Mouse (Mus musculus): ENCODE results near the gene Kcnk10. TPM values are rescaled to one million over a fixed set of nuclear protein-coding genes. Genes with fewer than 3 reads are reported as not detected.
A peak's percentile ranks its signal among the peaks of the same experiment; 100 is the strongest.
"Not testable (repeated sequence)": the region's sequence is repeated elsewhere in the genome, so short reads cannot be mapped to it uniquely, and the experiment has no call there.

The Kcnk10 gene
- 0.32 and 1.5 TPM in 2 replicates for polyA plus RNA-seq (2012; rRNA removed)

DNA sequence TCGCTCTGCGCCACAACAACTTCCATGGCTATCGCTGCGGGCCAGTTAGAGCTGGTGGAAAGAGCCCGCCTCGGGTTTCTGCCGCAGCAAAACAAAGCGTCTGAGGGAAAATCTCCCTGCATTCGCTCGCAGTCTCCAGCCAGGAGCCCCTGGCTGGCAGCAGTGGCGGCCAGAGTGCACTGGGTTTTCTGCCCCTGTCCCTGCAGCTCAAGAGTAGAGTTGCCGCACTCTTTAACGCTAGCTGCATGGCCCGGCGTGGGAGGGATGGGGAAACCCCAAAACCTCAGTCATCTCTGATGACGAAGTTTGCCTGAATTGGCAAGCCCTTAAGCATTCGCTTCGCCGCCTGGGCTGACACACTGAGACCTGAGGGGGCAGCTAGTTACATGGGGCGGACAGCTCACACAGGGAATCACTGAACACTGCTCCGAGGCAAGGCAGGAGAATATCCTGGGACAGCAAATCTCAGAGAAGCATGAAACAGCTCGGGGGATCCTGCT is at the start of gene Kcnk10:
TSS of gene Kcnk10 (minus strand) at position 450 of the 500 bp plus-strand sequence.
- H3K36me3 ChIP-seq (ENCODE audit: control insufficient read depth, insufficient read depth, low read length): no peaks in the 10 kb centered on the region
- no peak within 1 kb of the TSS for H3K27ac ChIP-seq (ENCODE audit: insufficient read depth, low read depth, low read length)
- no peaks in the 10 kb centered on the region for H3K4me1 ChIP-seq (ENCODE audit: control insufficient read depth, insufficient read depth, insufficient read length, low read length)
- H3K4me3 ChIP-seq (ENCODE audit: low read depth, low read length): no peak within 1 kb of the TSS
- TF ChIP-seq CTCF (IDR thresholded peaks at IDR 0.05; ENCODE audit: extremely low read depth, insufficient read length, insufficient replicate concordance, low read depth, low read length) (no peak), POLR2A (IDR thresholded peaks at IDR 0.05; ENCODE audit: low read depth, low read length) (no peak)
- H3K27me3 ChIP-seq (ENCODE audit: control insufficient read depth, insufficient read depth, low read length): peaks cover 35% of the 10 kb centered on the region; the same call in 1 of the 2 replicates
- WGBS: 6% methylated on average over 22 of the region's 22 CpGs

GRCm38 (mm10) chr12:98627392-98628259 is 49.5 kb upstream of the Kcnk10 start, which contains the start of gene Spata7:
TSS of gene Spata7 (plus strand) at chr12:98628157.
- 0 out of 2 replicates have a peak, but pooled peaks cover 2% of the 10 kb centered on the region for H3K36me3 ChIP-seq (ENCODE audit: control insufficient read depth, insufficient read depth, low read length)
- no peaks in the 10 kb centered on the region for H3K4me1 ChIP-seq (ENCODE audit: control insufficient read depth, insufficient read depth, insufficient read length, low read length)
- WGBS: 1% methylated on average over 32 of the region's 32 CpGs
- H3K4me3 ChIP-seq (ENCODE audit: low read depth, low read length): peak within 1 kb of the TSS; percentile 98
- H3K27ac ChIP-seq (ENCODE audit: insufficient read depth, low read depth, low read length): no peak within 1 kb of the TSS
- H3K27me3 ChIP-seq (ENCODE audit: control insufficient read depth, insufficient read depth, low read length): no peaks in the 10 kb centered on the region; the same call in 1 of the 2 replicates
- TF ChIP-seq POLR2A (IDR thresholded peaks at IDR 0.05; ENCODE audit: low read depth, low read length) (no peak), CTCF (IDR thresholded peaks at IDR 0.05; ENCODE audit: extremely low read depth, insufficient read length, insufficient replicate concordance, low read depth, low read length) (no peak)

DNA sequence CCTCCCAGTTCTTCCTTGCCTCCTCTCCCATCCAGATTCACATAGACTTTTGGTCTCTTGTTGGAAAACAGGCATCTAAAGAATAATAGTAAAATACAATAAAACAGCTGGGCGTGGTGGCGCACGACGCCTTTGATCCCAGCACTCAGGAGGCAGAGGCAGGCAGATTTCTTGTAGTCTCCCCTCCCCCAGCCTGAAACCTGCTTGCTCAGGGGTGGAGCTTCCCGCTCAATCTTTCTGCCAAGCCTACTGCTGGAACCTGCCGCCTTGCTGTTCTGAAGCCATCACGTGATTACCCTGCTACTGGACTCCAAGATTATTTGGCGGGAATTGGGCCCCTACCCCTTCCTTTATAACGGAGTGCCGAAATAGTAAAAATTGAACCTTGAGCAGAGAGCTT is 45.2 kb upstream of the Kcnk10 start:
- H3K27ac ChIP-seq (ENCODE audit: insufficient read depth, low read depth, low read length); H3K4me1 ChIP-seq (ENCODE audit: control insufficient read depth, insufficient read depth, insufficient read length, low read length); H3K36me3 ChIP-seq (ENCODE audit: control insufficient read depth, insufficient read depth, low read length); H3K4me3 ChIP-seq (ENCODE audit: low read depth, low read length); H3K27me3 ChIP-seq (ENCODE audit: control insufficient read depth, insufficient read depth, low read length): not testable (repeated sequence)
- 82% methylated on average over 10 of the region's 10 CpGs for WGBS

GRCm38 (mm10) chr12:98620922-98621321 is 42.8 kb upstream of the Kcnk10 start:
- H3K27me3 ChIP-seq (ENCODE audit: control insufficient read depth, insufficient read depth, low read length); H3K36me3 ChIP-seq (ENCODE audit: control insufficient read depth, insufficient read depth, low read length); H3K4me1 ChIP-seq (ENCODE audit: control insufficient read depth, insufficient read depth, insufficient read length, low read length); H3K4me3 ChIP-seq (ENCODE audit: low read depth, low read length); H3K27ac ChIP-seq (ENCODE audit: insufficient read depth, low read depth, low read length): not testable (repeated sequence)
- WGBS: 32% methylated on average over 6 of the region's 6 CpGs

- no peak for TF ChIP-seq CTCF (IDR thresholded peaks at IDR 0.05; ENCODE audit: extremely low read depth, insufficient read length, insufficient replicate concordance, low read depth, low read length)
- no peak for TF ChIP-seq POLR2A (IDR thresholded peaks at IDR 0.05; ENCODE audit: low read depth, low read length)
- H3K4me1 ChIP-seq (ENCODE audit: control insufficient read depth, insufficient read depth, insufficient read length, low read length): no peaks in the 10 kb centered on the region
- no peak overlapping the region for H3K4me3 ChIP-seq (ENCODE audit: low read depth, low read length)
- no peaks in the 10 kb centered on the region for H3K27me3 ChIP-seq (ENCODE audit: control insufficient read depth, insufficient read depth, low read length)
- no peaks in the 10 kb centered on the region for H3K36me3 ChIP-seq (ENCODE audit: control insufficient read depth, insufficient read depth, low read length)
- WGBS: 25% methylated on average over 2 of the region's 2 CpGs
- no peak overlapping the region for H3K27ac ChIP-seq (ENCODE audit: insufficient read depth, low read depth, low read length)
Observed at GRCm38 (mm10) chr12:98619496-98619895, 41.4 kb upstream of the Kcnk10 start.

DNA sequence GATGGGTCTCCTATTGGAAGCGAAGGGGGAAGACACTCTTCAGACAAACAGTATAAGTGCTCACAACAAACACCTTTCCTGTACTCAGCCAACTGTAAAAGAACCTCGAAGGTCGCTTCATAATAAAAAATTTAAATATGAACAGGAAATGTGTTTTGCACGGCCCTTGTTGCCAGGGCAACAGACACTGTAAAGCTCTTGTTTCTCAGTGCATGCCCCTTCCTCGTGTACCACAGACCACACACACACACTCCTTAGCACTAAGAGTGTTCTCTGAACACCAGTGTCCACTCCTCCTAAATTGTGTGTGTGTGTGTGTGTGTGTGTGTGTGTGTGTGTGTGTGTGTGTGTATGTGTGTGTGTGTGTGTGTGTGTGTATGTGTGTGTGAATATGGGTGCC is 37.6 kb upstream of the Kcnk10 start:
- Histone ChIP-seq H3K27ac (ENCODE audit: insufficient read depth, low read depth, low read length) (no peak overlapping the region), H3K36me3 (ENCODE audit: control insufficient read depth, insufficient read depth, low read length) (no peaks in the 10 kb centered on the region), H3K4me1 (ENCODE audit: control insufficient read depth, insufficient read depth, insufficient read length, low read length) (no peaks in the 10 kb centered on the region), H3K27me3 (ENCODE audit: control insufficient read depth, insufficient read depth, low read length) (no peaks in the 10 kb centered on the region), H3K4me3 (ENCODE audit: low read depth, low read length) (no peak overlapping the region)
- WGBS: 26% methylated on average over 5 of the region's 5 CpGs
- no peak for TF ChIP-seq CTCF (IDR thresholded peaks at IDR 0.05; ENCODE audit: extremely low read depth, insufficient read length, insufficient replicate concordance, low read depth, low read length)
- TF ChIP-seq POLR2A (IDR thresholded peaks at IDR 0.05; ENCODE audit: low read depth, low read length): no peak

- Histone ChIP-seq H3K4me1 (ENCODE audit: control insufficient read depth, insufficient read depth, insufficient read length, low read length) (no peaks in the 10 kb centered on the region), H3K36me3 (ENCODE audit: control insufficient read depth, insufficient read depth, low read length) (no peaks in the 10 kb centered on the region), H3K4me3 (ENCODE audit: low read depth, low read length) (no peak overlapping the region), H3K27me3 (ENCODE audit: control insufficient read depth, insufficient read depth, low read length) (no peaks in the 10 kb centered on the region), H3K27ac (ENCODE audit: insufficient read depth, low read depth, low read length) (no peak overlapping the region)
- TF ChIP-seq POLR2A (IDR thresholded peaks at IDR 0.05; ENCODE audit: low read depth, low read length) (no peak), CTCF (IDR thresholded peaks at IDR 0.05; ENCODE audit: extremely low read depth, insufficient read length, insufficient replicate concordance, low read depth, low read length) (no peak)
- 69% methylated on average over 3 of the region's 3 CpGs for WGBS
Observed at GRCm38 (mm10) chr12:98614910-98615508, 36.9 kb upstream of the Kcnk10 start.

Data from small intestine, adult 2 months (tissue).